8 mouse cellular contexts compared by ENCODE assay signal in genomic region chr1:78537494-78538010, GRCm38 (mm10). TPM values are rescaled to one million over a fixed set of nuclear protein-coding genes. Genes with fewer than 3 reads are reported as not detected.
DNase-seq lines count a peak whose midpoint lies in the region; ATAC-seq lines count a peak whose summit lies in the region.

No protein-coding gene starts in this region.

- H3K4me3 ChIP-seq in hindbrain, embryonic 13.5 days = peak overlapping the region; percentile 41

- peak overlapping the region; percentile 74 for H3K4me2 ChIP-seq in hindbrain, embryonic 13.5 days

- no peaks in the 10 kb centered on the region for H3K27me3 ChIP-seq in hindbrain, embryonic 13.5 days

- ATAC-seq in hindbrain, embryonic 13.5 days (ENCODE audit: low FRiP score) = peak; percentile 91

- peak; percentile 96 for DNase-seq in T-cell, adult 2 months (ENCODE audit: low spot score)
- DNase-seq in cerebellum, postnatal 10 days = peak; percentile 78 to 81
- peak; percentile 54 to 73 for DNase-seq in frontal cortex, postnatal 25 days (ENCODE audit: low spot score in 2 of 2)
- DNase-seq in layer of hippocampus, postnatal 25 days (ENCODE audit: extremely low spot score in 1 of 2, low spot score in 1 of 2) = peak; percentile 51 to 52
- DNase-seq in lung, postnatal 10 days = peak; percentile 66
- peak; percentile 80 for DNase-seq in retina, postnatal 1 day
- peak; percentile 74 to 88 for DNase-seq in thymus, postnatal 36 days

- no peaks in the 10 kb centered on the region for H3K9me3 ChIP-seq in hindbrain, embryonic 13.5 days

- WGBS in hindbrain, embryonic 13.5 days = 12% methylated on average over 16 of the region's 16 CpGs

- peaks cover 14% of the 10 kb centered on the region for H3K4me1 ChIP-seq in hindbrain, embryonic 13.5 days (replicated peaks)

- no peaks in the 10 kb centered on the region for H3K36me3 ChIP-seq in hindbrain, embryonic 13.5 days

- H3K9ac ChIP-seq in hindbrain, embryonic 13.5 days = peak overlapping the region; percentile 71

- H3K27ac ChIP-seq in hindbrain, embryonic 13.5 days = peak overlapping the region; percentile 75

RNA-seq across cellular contexts. Expression of gene BC035947, which starts 25.6 kb away (rescaled TPM):
- 0.82 and 0.87 TPM in 2 replicates for polyA plus RNA-seq in hindbrain, embryonic 13.5 days (2015; fragmentation: Nextera tagmentation; extraction: Ambion mirVana)
- under 1 TPM; 0.26 to 0.27 TPM for total RNA-seq in layer of hippocampus, postnatal 25 days (2021)

RNA-seq across cellular contexts. Expression of gene Mogat1, which starts 26.8 kb away (rescaled TPM):
- polyA plus RNA-seq in hindbrain, embryonic 13.5 days (2015; fragmentation: Nextera tagmentation; extraction: Ambion mirVana) = 0.79 TPM in 1 of 2 replicates, not detected in the other
- total RNA-seq in layer of hippocampus, postnatal 25 days (2021) = under 1 TPM; 0.66 to 0.80 TPM

RNA-seq across cellular contexts. Expression of gene Farsb, which starts 48.9 kb away (rescaled TPM):
- polyA plus RNA-seq in hindbrain, embryonic 13.5 days (2015; fragmentation: Nextera tagmentation; extraction: Ambion mirVana) = 143 and 144 TPM in 2 replicates
- 10 to 100 TPM; 65.8 to 71.0 TPM for total RNA-seq in layer of hippocampus, postnatal 25 days (2021)

Comparison
In these comparisons a context has a peak if more than half of its experiments do, and no peak if none do; other contexts are left out.
1. Peak in every context shown above with its lines: DNase-seq, ATAC-seq, H3K4me3 ChIP-seq and H3K27ac ChIP-seq.